Mouse (Mus musculus) C2C12 (cell line): Measurements from ENCODE around the gene Slc25a20. TPM values are rescaled to one million over a fixed set of nuclear protein-coding genes. Genes with fewer than 3 reads are reported as not detected.

Experiments used
- H3K27me3 ChIP-seq: one replicate; pipeline ENCODE4 v1.6.1; 2011; ENCODE audit not compliant: control insufficient read depth, insufficient read depth, insufficient read length
- H3K36me3 ChIP-seq: one replicate; pipeline ENCODE4 v1.6.1; 2011; ENCODE audit not compliant: control insufficient read depth, insufficient read depth
- H3K4me3 ChIP-seq: one replicate; pipeline ENCODE4 v1.5.1; 2011; ENCODE audit warnings: mild to moderate bottlenecking, control low read depth; ENCODE audit not compliant: poor library complexity, insufficient read depth, severe bottlenecking
- H3K79me2 ChIP-seq: one replicate; pipeline ENCODE4 v1.6.1; 2011; ENCODE audit not compliant: control insufficient read depth, insufficient read depth
- H3K79me3 ChIP-seq: one replicate; pipeline ENCODE4 v1.6.1; 2011; ENCODE audit warnings: low read depth, control low read depth
- H3ac ChIP-seq: one replicate; pipeline ENCODE3; 2011; ENCODE audit warnings: low read depth; ENCODE audit not compliant: control insufficient read depth, insufficient read length
- CEBPB ChIP-seq: IDR thresholded peaks from one replicate; pipeline ENCODE4 v1.6.1; 2011; ENCODE audit warnings: low read depth, mild to moderate bottlenecking, control low read depth, moderate library complexity
- CTCF ChIP-seq: IDR thresholded peaks from one replicate; pipeline ENCODE4 v1.5.1; 2011; ENCODE audit not compliant: control insufficient read depth, insufficient read depth, insufficient read length
- FOSL1 ChIP-seq: IDR thresholded peaks from one replicate; pipeline ENCODE4 v1.8.0; 2011; ENCODE audit warnings: mild to moderate bottlenecking, low read length; ENCODE audit not compliant: poor library complexity, insufficient read depth, severe bottlenecking
- MAX ChIP-seq: IDR thresholded peaks from one replicate; pipeline ENCODE4 v1.6.1; 2011; ENCODE audit warnings: mild to moderate bottlenecking, control low read depth
- MYOD1 ChIP-seq: IDR thresholded peaks from one replicate; pipeline ENCODE4 v1.6.1; 2011; ENCODE audit warnings: low read depth; ENCODE audit not compliant: control insufficient read depth, insufficient read length
- MYOG ChIP-seq: IDR thresholded peaks from one replicate; pipeline ENCODE4 v1.6.1; 2011; ENCODE audit not compliant: control insufficient read depth, insufficient read length; ENCODE audit errors: extremely low read depth
- USF1 ChIP-seq: IDR thresholded peaks from one replicate; pipeline ENCODE4 v1.6.1; 2011; ENCODE audit warnings: low read depth, mild to moderate bottlenecking, control low read depth, moderate library complexity
- long read RNA-seq, 2 experiments: library from polyadenylated mRNA; unstranded; transcript quantifications; one replicate each; pipeline ENCODE4 v2.0.0; 2019 to 2020
- polyA plus RNA-seq: library from polyadenylated mRNA; unstranded; fragments of >200 nt; fragmentation: generic; extraction: Trizol; gene quantifications from one replicate; pipeline ENCODE4 v1.2.1, GENCODE M21; 2012; ENCODE audit warnings: missing spikeins

Slc25a20 gene
- polyA plus RNA-seq = 20.6 TPM
- long read RNA-seq, experiment 1, transcript Slc25a20-201 (9 exons, 1,783 nt) = major isoform, 19 of 24 reads
- long read RNA-seq, experiment 1, partial matches to known transcripts = 2 of 24 reads
- long read RNA-seq, experiment 1, other reads (novel, unspliced or antisense) = 3 of 24 reads
- long read RNA-seq, experiment 2, transcript Slc25a20-201 (9 exons, 1,783 nt) = major isoform, 39 of 51 reads
- long read RNA-seq, experiment 2, partial matches to known transcripts = 11 of 51 reads
- long read RNA-seq, experiment 2, other reads (novel, unspliced or antisense) = 1 of 51 reads

DNA sequence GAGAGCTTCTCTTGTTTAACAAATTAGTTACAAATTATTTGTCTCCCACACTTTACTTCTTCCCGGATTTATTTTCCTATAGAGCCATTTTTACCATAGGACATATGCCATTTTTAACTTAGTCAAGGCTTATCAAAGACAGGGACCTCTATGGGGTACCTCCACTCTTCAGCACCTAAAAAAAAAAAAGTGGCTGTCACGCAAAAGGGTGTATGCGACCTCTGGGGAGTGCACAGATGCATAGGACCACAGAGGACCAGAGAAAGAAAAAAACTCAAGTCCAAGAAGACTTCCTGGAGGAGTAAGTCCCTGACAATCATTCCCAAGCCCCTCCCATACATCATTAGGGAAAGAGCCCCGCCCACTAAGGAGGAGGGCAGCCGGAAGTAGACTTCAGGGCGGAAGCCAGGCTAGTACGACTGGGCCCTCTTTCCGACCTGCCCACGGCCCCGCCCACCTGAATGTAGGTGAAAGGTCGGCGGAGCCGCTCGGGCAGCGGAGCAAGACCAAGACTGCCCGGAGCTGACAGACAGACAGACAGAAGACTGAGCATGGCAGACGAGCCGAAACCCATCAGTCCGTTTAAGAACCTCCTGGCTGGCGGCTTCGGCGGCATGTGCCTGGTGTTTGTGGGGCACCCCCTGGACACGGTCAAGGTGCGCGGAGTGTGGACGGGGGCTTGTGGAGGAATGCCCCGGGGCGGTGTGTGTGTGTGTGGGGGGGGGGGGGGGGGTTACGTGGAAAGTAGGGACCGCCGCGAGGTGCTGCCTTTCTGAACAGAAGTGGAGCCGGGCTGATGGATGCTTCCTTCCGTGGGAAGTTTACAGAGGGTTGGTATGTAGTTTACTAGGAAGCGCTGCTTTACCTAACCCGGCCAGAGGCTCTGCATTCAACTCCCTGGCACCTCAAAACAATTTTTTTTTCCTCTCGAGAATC, at the start of gene Slc25a20:
Gene Slc25a20, plus strand, starts transcription at position 412 of the 936 bp plus-strand sequence.
- TF ChIP-seq CEBPB = no peak
- no peak for TF ChIP-seq MYOG
- no peak for TF ChIP-seq CTCF
- TF ChIP-seq FOSL1 = no peak
- no peak for TF ChIP-seq MYOD1
- no peak for TF ChIP-seq MAX
- TF ChIP-seq USF1 = no peak
- no peaks in the 10 kb centered on the region for H3K36me3 ChIP-seq
- peaks cover 2% of the 10 kb centered on the region for H3K79me3 ChIP-seq
- H3K79me2 ChIP-seq = no peaks in the 10 kb centered on the region
- H3K27me3 ChIP-seq = no peaks in the 10 kb centered on the region
- peak within 1 kb of the TSS; percentile 52 for H3ac ChIP-seq
- H3K4me3 ChIP-seq = peak within 1 kb of the TSS; percentile 29

DNA sequence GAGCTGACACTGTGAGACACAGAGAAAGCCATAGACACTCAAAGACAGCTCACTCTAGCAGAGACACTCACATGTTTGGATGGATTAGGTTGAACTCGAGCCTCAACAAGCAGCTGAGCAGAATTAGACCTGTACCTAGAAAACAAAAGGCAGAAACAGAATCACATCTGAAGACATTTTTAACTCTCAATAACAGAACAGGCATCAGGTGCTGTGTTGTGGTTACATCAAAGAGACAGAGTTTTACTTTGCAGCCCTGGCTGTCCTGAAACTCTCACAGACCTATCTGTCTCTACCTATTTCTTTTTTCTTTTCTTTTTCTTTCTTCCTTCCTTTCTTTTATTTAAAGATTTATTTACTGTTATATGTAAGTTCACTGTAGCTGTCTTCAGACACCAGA, 44.6 kb upstream of the Slc25a20 start:
- peaks cover 52% of the 10 kb centered on the region for H3K36me3 ChIP-seq
- no peak overlapping the region for H3K4me3 ChIP-seq
- TF ChIP-seq CEBPB (no peak), FOSL1 (no peak), CTCF (no peak), MYOG (no peak), MYOD1 (no peak), MAX (no peak), USF1 (no peak)
- H3K27me3 ChIP-seq = no peaks in the 10 kb centered on the region
- H3ac ChIP-seq = no peak overlapping the region
- H3K79me2 ChIP-seq = no peaks in the 10 kb centered on the region
- no peaks in the 10 kb centered on the region for H3K79me3 ChIP-seq

DNA sequence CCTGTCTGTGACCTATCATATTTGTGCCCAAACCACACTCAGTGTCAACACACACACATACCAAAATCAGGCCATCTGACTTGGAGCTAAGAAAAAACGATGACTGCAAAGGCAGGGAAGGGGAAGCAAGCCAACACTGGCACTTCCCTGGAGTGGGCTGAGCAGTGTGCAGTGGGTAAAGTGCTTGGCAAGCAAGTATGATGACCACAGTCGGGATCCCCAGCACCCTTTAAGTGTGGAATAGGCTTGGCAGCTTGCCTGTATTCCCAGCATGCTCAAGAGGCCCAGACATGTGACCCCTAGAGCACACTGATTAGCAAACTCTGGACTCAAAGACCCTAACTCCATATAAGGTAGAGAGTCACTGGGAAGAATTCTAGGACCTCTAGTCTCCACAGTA, 35.4 kb upstream of the Slc25a20 start:
- Histone ChIP-seq H3ac (no peak overlapping the region), H3K36me3 (peaks cover 12% of the 10 kb centered on the region), H3K79me2 (peaks cover 68% of the 10 kb centered on the region), H3K27me3 (no peaks in the 10 kb centered on the region), H3K4me3 (no peak overlapping the region), H3K79me3 (peaks cover 20% of the 10 kb centered on the region)
- TF ChIP-seq MYOG (no peak), FOSL1 (no peak), USF1 (no peak), MAX (no peak)

DNA sequence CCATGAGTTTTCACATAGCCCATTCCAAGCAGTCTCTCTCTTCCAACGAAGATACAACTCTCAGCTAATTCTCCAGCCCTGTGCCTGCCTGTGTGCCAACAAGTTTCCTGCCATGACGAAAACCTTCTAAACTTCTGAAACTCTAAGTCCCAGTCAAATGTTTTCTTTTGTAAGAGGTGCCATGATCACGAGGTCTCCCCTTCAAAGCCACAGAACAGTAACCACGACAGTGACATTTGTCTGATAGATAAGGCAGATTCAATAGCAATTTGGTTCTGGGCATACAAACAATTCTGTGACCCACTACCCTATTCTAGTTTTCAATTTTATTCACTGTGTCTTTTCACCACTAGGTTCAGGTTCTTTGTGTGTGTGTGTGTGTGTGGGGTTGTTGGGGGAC, 33.7 kb upstream of the Slc25a20 start:
- no peak overlapping the region for H3K4me3 ChIP-seq
- TF ChIP-seq USF1 (no peak), CTCF (no peak), CEBPB (no peak), MAX (no peak), MYOG (no peak)
- peaks cover 12% of the 10 kb centered on the region for H3K36me3 ChIP-seq
- H3K27me3 ChIP-seq = no peaks in the 10 kb centered on the region
- H3K79me3 ChIP-seq = peaks cover 26% of the 10 kb centered on the region
- H3K79me2 ChIP-seq = peaks cover 85% of the 10 kb centered on the region
- no peak overlapping the region for H3ac ChIP-seq

DNA sequence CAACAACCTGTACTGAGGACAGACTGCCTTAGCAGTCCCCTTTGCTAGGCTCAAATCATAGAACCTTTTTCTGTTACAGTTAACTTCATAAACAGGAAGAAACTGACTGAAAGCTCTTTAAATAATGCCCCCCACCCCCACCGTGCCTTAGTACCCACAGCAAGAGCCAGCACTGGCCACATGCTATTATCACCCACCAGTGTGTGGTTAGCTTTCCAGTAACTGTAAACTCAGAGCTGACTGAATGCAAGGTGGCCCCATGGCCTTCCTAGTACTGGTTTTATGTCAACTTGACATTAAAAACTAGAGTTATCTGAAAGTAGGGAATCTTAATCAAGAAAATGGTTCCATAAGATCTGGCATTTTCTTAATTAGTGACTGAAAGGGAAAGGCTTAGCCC, 31.2 kb upstream of the Slc25a20 start:
- Histone ChIP-seq H3K27me3 (no peaks in the 10 kb centered on the region), H3K79me3 (peaks cover 30% of the 10 kb centered on the region), H3K4me3 (no peak overlapping the region), H3K36me3 (peaks cover 9% of the 10 kb centered on the region), H3K79me2 (peaks cover 95% of the 10 kb centered on the region), H3ac (no peak overlapping the region)
- TF ChIP-seq CTCF (no peak), FOSL1 (no peak), MYOG (no peak), USF1 (no peak), MAX (no peak), MYOD1 (no peak), CEBPB (no peak)

DNA sequence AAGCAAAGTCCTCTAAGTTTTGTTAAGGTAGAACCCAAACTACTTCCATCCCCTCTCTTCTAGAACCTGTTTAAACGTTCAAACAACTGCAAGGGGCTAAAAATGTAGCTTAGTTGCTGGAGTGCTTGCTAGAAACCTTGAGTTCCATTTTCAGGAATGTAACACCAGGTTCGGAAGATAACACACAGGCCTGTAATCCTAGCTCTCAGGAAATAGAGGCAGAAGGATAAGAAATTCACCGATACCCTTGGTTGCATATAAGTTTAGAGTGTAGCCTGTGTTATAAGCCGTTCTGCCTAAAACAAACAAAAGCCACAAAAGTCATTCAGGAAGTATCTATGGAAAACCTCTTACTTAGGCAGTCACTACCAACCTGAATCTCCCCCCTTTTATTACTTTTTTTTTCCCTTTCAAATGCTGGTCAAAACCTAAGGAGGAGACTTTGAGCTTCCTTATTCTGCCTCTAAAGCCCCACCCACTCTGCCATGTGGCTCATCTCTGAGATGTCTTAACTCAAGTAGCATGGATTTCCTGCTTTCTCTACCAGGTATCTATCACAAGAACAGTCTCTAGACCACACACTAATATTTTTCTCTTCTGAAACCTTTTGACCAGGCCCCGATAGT, 30.1 kb upstream of the Slc25a20 start:
- Histone ChIP-seq H3ac (no peak overlapping the region), H3K79me3 (peaks cover 37% of the 10 kb centered on the region), H3K27me3 (no peaks in the 10 kb centered on the region), H3K79me2 (peaks cover 95% of the 10 kb centered on the region), H3K4me3 (no peak overlapping the region), H3K36me3 (peaks cover 9% of the 10 kb centered on the region)
- TF ChIP-seq CEBPB (no peak), FOSL1 (no peak), CTCF (no peak), USF1 (no peak), MAX (no peak), MYOD1 (no peak), MYOG (no peak)
